Mouse (Mus musculus) spleen, postnatal 4 days (tissue): ENCODE results near the gene Heca.
A peak's percentile ranks its signal among the peaks of the same experiment; 100 is the strongest.
"Not testable (repeated sequence)": the region's sequence is repeated elsewhere in the genome, so short reads cannot be mapped to it uniquely, and the experiment has no call there.

ENCODE experiments used
- DNase-seq, 2 experiments: peaks; one replicate each; pipeline ENCODE4 v3.0.0; 2022; ENCODE audit warnings: low spot score in 2 of 2

Gene Heca

GRCm38 (mm10) chr10:17947960-17948730 is at the start of gene Heca:
Heca (minus strand) TSS chr10:17948067.
- peak; percentile 82 to 92 for DNase-seq

GRCm38 (mm10) chr10:17990576-17990975 is 42.7 kb upstream of the Heca start:
- DNase-seq: no peak

- DNase-seq: no peak
Observed at GRCm38 (mm10) chr10:17989136-17989535, 41.3 kb upstream of the Heca start.

GRCm38 (mm10) chr10:17987823-17988423 is 40.1 kb upstream of the Heca start:
- DNase-seq: no peak

GRCm38 (mm10) chr10:17983313-17983712 is 35.4 kb upstream of the Heca start:
- no peak for DNase-seq

- no peak for DNase-seq
Observed at GRCm38 (mm10) chr10:17966090-17966489, 18.2 kb upstream of the Heca start.

GRCm38 (mm10) chr10:17950761-17951160 is 2.9 kb upstream of the Heca start:
- DNase-seq: no peak

GRCm38 (mm10) chr10:17947175-17947906 is 526 bp downstream of the Heca start:
- DNase-seq: peak; percentile 70 to 87

GRCm38 (mm10) chr10:17946799-17947174 is 1.1 kb downstream of the Heca start:
- not testable (repeated sequence) for DNase-seq

GRCm38 (mm10) chr10:17946046-17946445 is 1.8 kb downstream of the Heca start:
- DNase-seq: no peak

GRCm38 (mm10) chr10:17933622-17934021 is 14.2 kb downstream of the Heca start:
- DNase-seq: no peak

- DNase-seq: no peak
Observed at GRCm38 (mm10) chr10:17932131-17932530, 15.7 kb downstream of the Heca start.

- no peak for DNase-seq
Observed at GRCm38 (mm10) chr10:17931157-17931556, 16.7 kb downstream of the Heca start.

- no peak for DNase-seq
Observed at GRCm38 (mm10) chr10:17930445-17931083, 17.3 kb downstream of the Heca start.

- DNase-seq: no peak
Observed at GRCm38 (mm10) chr10:17925200-17925599, 22.7 kb downstream of the Heca start.

GRCm38 (mm10) chr10:17924166-17924565 is 23.7 kb downstream of the Heca start:
- no peak for DNase-seq

- no peak for DNase-seq
Observed at GRCm38 (mm10) chr10:17921381-17921780, 26.5 kb downstream of the Heca start.

- no peak for DNase-seq
Observed at GRCm38 (mm10) chr10:17919971-17920370, 27.9 kb downstream of the Heca start.

- no peak for DNase-seq
Observed at GRCm38 (mm10) chr10:17919032-17919431, 28.8 kb downstream of the Heca start.

GRCm38 (mm10) chr10:17908731-17909130 is 39.1 kb downstream of the Heca start:
- no peak for DNase-seq

GRCm38 (mm10) chr10:17906405-17906804 is 41.5 kb downstream of the Heca start:
- DNase-seq: not testable (repeated sequence)

- DNase-seq: no peak
Observed at GRCm38 (mm10) chr10:17903449-17903848, 44.4 kb downstream of the Heca start.
